Mouse (Mus musculus) cerebellum, adult 2 months (tissue): ENCODE measurements around the gene Speg.

Experiments
- CTCF ChIP-seq: fragments of 200-500 bp; IDR thresholded peaks from 2 replicates; pipeline ENCODE4 v1.5.1; 2011; ENCODE audit warnings: low read depth, mild to moderate bottlenecking, control low read depth, low read length, moderate library complexity, borderline replicate concordance; ENCODE audit not compliant: insufficient read depth
- POLR2A ChIP-seq: fragments of 200-500 bp; IDR thresholded peaks from 2 replicates; pipeline ENCODE4 v1.6.1; 2011; ENCODE audit warnings: low read length, control low read depth, borderline replicate concordance; ENCODE audit not compliant: insufficient read depth

DNA sequence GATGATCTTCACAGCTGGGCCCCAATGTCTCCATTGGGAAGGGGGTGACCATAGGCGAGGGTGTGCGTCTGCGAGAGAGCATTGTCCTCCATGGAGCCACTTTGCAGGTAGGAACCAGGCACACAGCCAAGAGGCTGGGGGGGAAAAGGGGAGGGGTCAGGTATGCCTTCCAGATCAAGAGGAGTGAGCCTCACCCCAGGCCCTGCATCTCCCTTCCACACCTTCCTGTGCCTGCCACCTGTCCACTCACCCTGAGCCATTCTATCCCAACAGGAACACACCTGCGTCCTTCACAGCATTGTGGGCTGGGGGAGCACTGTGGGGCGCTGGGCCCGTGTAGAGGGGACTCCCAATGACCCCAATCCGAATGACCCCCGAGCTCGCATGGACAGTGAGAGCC lies 67.1 kb downstream of the Speg start:
- TF ChIP-seq POLR2A (no peak), CTCF (no peak)
